Mouse (Mus musculus) heart, adult 2 months (tissue): ENCODE measurements around the gene Mkrn2.

Source experiments
- CTCF ChIP-seq: fragments of 200-600 bp; IDR thresholded peaks from 2 replicates; pipeline ENCODE4 v1.8.1; 2022; ENCODE audit warnings: antibody characterized with exemption, mild to moderate bottlenecking, moderate library complexity
- EP300 ChIP-seq: fragments of 200-500 bp; IDR thresholded peaks from 2 replicates; pipeline ENCODE4 v1.6.1; 2011; ENCODE audit warnings: low read depth, low read length, control low read depth; ENCODE audit not compliant: insufficient read depth
- POLR2A ChIP-seq: fragments of 200-500 bp; IDR thresholded peaks from 2 replicates; pipeline ENCODE4 v1.6.1; 2011; ENCODE audit warnings: mild to moderate bottlenecking, low read depth, low read length, control low read depth; ENCODE audit not compliant: insufficient read depth

DNA sequence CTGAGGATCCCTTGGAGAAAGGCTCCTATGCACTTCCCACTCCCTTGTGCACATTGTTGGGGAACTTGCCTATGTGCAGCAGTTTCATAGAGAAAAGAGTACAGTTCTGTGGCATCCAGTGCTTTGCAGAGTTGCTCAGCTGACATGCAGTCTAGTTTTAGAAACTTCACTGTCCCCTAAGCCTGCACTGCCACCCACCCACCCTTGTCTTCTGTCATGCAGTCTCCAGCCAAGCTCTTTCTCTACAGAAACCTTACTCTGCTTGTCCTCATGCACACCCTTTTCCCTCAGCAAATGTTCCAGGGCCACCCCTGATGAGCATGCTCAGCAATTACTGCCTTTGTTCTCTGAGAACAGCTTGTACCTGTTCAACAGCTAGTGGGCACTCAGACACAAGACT lies 12.1 kb downstream of the Mkrn2 start:
- TF ChIP-seq CTCF: no peak
- no peak for TF ChIP-seq POLR2A
- TF ChIP-seq EP300: no peak
